Comparison of ENCODE assay signal across 13 mouse cellular contexts in the genomic region with DNA sequence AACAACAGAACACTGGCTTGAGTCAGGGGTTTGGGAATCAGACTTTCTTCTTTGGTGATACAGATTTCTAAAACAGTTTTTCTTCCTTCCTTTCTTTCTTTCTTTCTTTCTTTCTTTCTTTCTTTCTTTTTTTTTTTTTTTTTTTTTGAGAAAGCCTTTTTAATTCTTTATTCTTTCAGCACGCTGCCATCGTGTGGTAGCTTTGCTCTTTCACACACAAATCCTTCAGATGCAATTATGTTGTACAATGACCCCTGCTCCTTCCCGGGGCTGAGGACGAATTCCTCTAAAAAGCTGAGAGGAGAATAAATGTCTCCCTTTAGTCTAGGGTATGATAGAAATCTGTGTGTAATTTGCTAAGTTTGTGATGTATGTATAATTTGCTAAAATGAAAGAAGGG. TPM values are rescaled to one million over a fixed set of nuclear protein-coding genes. Genes with fewer than 3 reads are reported as not detected.
DNase-seq lines count a peak whose midpoint lies in the region; ATAC-seq and TF ChIP-seq lines count a peak whose summit lies in the region.
"Had no signal": no experiment of that assay in that cellular context is flagged by ENCODE, and none has a peak within 500 bp of the region (broad histone marks: within the 10 kb centered on the region; RNA-seq: fewer than 3 reads in every experiment).

No protein-coding gene starts in this region.

- DNase-seq in embryonic facial prominence, embryonic 11.5 days (ENCODE audit: low spot score) = peak; percentile 41
- no peak for DNase-seq in embryonic facial prominence, embryonic 10.5 days (ENCODE audit: low spot score)
- DNase-seq in kidney, postnatal 10 days = peak; percentile 44
- no peak for DNase-seq in kidney, adult 18-20 months
- no peak for DNase-seq in CH12.LX (ENCODE audit: extremely low read depth)
- peak; percentile 3 for DNase-seq in brain, embryonic 18.5 days (ENCODE audit: low read depth, low spot score)
- no peak for DNase-seq in adrenal gland, postnatal 36 days
- no peak for DNase-seq in limb, embryonic 10.5 days (ENCODE audit: low spot score)
- DNase-seq: lung, postnatal 36 days had no signal

- dilution Hi-C loops in CH12.LX (cut with MboI; ENCODE audit: extremely low pct_ligation_motif_present, extremely low pct_unique_long_range_greater_than_20kb, low sequenced_read_pairs) = no loop called here

- no peak for TF ChIP-seq POLR2A in CH12.LX (IDR thresholded peaks at IDR 0.05; ENCODE audit: low read depth, low read length)

- no peaks in the 10 kb centered on the region for H3K79me2 ChIP-seq in CH12.LX (replicated peaks; ENCODE audit: control insufficient read depth, extremely low read depth, insufficient read depth, poor library complexity, severe bottlenecking)

- ATAC-seq in embryonic facial prominence, embryonic 11.5 days (replicated peaks; ENCODE audit: insufficient number of reproducible peaks, low FRiP score, low TSS enrichment, low read depth) = no peak
- ATAC-seq: activated CD4-positive, CD25-positive, alpha-beta regulatory T cell, adult 4 months; intestine, embryonic 16.5 days had no signal

- no peak overlapping the region for H3K27ac ChIP-seq in embryonic facial prominence, embryonic 11.5 days (replicated peaks; ENCODE audit: low read depth, low read length)
- H3K27ac ChIP-seq in embryonic facial prominence, embryonic 10.5 days (replicated peaks) = no peak overlapping the region
- H3K27ac ChIP-seq in CH12.LX (ENCODE audit: insufficient read depth, low read depth) = no peak overlapping the region
- no peak overlapping the region for H3K27ac ChIP-seq in limb, embryonic 10.5 days
- H3K27ac ChIP-seq: embryonic facial prominence, embryonic 13.5 days had no signal

- in situ Hi-C loops in CH12.LX (cut with MboI; ENCODE audit: low pct_ligation_motif_present, low pct_unique_long_range_greater_than_20kb, low sequenced_read_pairs) = no loop called here

- no peaks in the 10 kb centered on the region for H3K9me3 ChIP-seq in embryonic facial prominence, embryonic 11.5 days (replicated peaks; ENCODE audit: control insufficient read depth, low read length)
- H3K9me3 ChIP-seq in embryonic facial prominence, embryonic 10.5 days = no peaks in the 10 kb centered on the region
- H3K9me3 ChIP-seq in CH12.LX (replicated peaks; ENCODE audit: low read length) = no peaks in the 10 kb centered on the region
- H3K9me3 ChIP-seq in limb, embryonic 10.5 days (replicated peaks) = no peaks in the 10 kb centered on the region
- H3K9me3 ChIP-seq: embryonic facial prominence, embryonic 13.5 days had no signal

- TF ChIP-seq EP300 in CH12.LX (IDR thresholded peaks at IDR 0.05; ENCODE audit: low read length) = no peak

- WGBS in embryonic facial prominence, embryonic 11.5 days = 16% methylated on average over 4 of the region's 4 CpGs
- WGBS in embryonic facial prominence, embryonic 10.5 days = 26% methylated on average over 4 of the region's 4 CpGs
- 35% methylated on average over 4 of the region's 4 CpGs for WGBS in limb, embryonic 10.5 days

- H3K4me1 ChIP-seq in embryonic facial prominence, embryonic 11.5 days (ENCODE audit: control insufficient read depth, insufficient read depth, low read length) = no peaks in the 10 kb centered on the region
- no peaks in the 10 kb centered on the region for H3K4me1 ChIP-seq in embryonic facial prominence, embryonic 10.5 days
- peaks cover 0 to 11% of the 10 kb centered on the region in 2 experiments; a peak in 2 of 4 replicates for H3K4me1 ChIP-seq in CH12.LX (ENCODE audit: control insufficient read depth in 1 of 2, insufficient read depth in 2 of 2)
- no peaks in the 10 kb centered on the region for H3K4me1 ChIP-seq in limb, embryonic 10.5 days
- H3K4me1 ChIP-seq: embryonic facial prominence, embryonic 13.5 days had no signal

- TF ChIP-seq RAD21 in CH12.LX (IDR thresholded peaks at IDR 0.05; ENCODE audit: low read depth, low read length) = peak; percentile 32

- no peaks in the 10 kb centered on the region for H3K36me3 ChIP-seq in embryonic facial prominence, embryonic 11.5 days (replicated peaks; ENCODE audit: control insufficient read depth, insufficient read depth, low read depth, low read length)
- H3K36me3 ChIP-seq in embryonic facial prominence, embryonic 10.5 days (replicated peaks) = no peaks in the 10 kb centered on the region
- H3K36me3 ChIP-seq in CH12.LX (replicated peaks in 1 of 2; ENCODE audit: control insufficient read depth in 1 of 2, insufficient read depth in 1 of 2, low read length in 1 of 2) = no peaks in the 10 kb centered on the region
- H3K36me3 ChIP-seq in limb, embryonic 10.5 days = no peaks in the 10 kb centered on the region
- H3K36me3 ChIP-seq: embryonic facial prominence, embryonic 13.5 days had no signal

- no peak overlapping the region for H3K4me2 ChIP-seq in embryonic facial prominence, embryonic 11.5 days (ENCODE audit: low read depth, low read length)
- H3K4me2 ChIP-seq in CH12.LX (ENCODE audit: insufficient read depth, low read depth, poor library complexity, severe bottlenecking) = no peak overlapping the region
- H3K4me2 ChIP-seq: embryonic facial prominence, embryonic 13.5 days; liver, embryonic 11.5 days had no signal

- no peaks in the 10 kb centered on the region for H3K27me3 ChIP-seq in embryonic facial prominence, embryonic 11.5 days (ENCODE audit: control insufficient read depth, insufficient read depth, low read length)
- H3K27me3 ChIP-seq in embryonic facial prominence, embryonic 10.5 days (replicated peaks; ENCODE audit: low read depth, poor library complexity, severe bottlenecking) = no peaks in the 10 kb centered on the region
- no peaks in the 10 kb centered on the region for H3K27me3 ChIP-seq in CH12.LX (replicated peaks)
- no peaks in the 10 kb centered on the region for H3K27me3 ChIP-seq in limb, embryonic 10.5 days (ENCODE audit: low read depth, poor library complexity, severe bottlenecking)
- H3K27me3 ChIP-seq: embryonic facial prominence, embryonic 13.5 days had no signal

- H3K4me3 ChIP-seq in embryonic facial prominence, embryonic 11.5 days (ENCODE audit: low read depth, low read length) = no peak overlapping the region
- H3K4me3 ChIP-seq in embryonic facial prominence, embryonic 10.5 days = no peak overlapping the region
- no peak overlapping the region for H3K4me3 ChIP-seq in CH12.LX (replicated peaks in 1 of 3; ENCODE audit: low read depth in 2 of 3, low read length in 2 of 3, poor library complexity in 1 of 3)
- H3K4me3 ChIP-seq in limb, embryonic 10.5 days = no peak overlapping the region
- H3K4me3 ChIP-seq: embryonic facial prominence, embryonic 13.5 days had no signal

- TF ChIP-seq CTCF in CH12.LX (conservative IDR thresholded peaks at IDR 0.05 in 1 of 2, IDR thresholded peaks at IDR 0.05 in 1 of 2; ENCODE audit: low read depth in 2 of 2, low read length in 2 of 2) = peak in 1 of 2 experiments; percentile 49; a peak in 2 of 4 replicates

- no peak overlapping the region for H3K9ac ChIP-seq in embryonic facial prominence, embryonic 11.5 days (replicated peaks; ENCODE audit: low read length)
- no peak overlapping the region for H3K9ac ChIP-seq in CH12.LX (ENCODE audit: insufficient read depth, low read depth)
- H3K9ac ChIP-seq: embryonic facial prominence, embryonic 13.5 days had no signal

TF ChIP-seq in CH12.LX, 34 proteins besides CTCF, POLR2A, EP300 and RAD21:
- TF ChIP-seq SMC3 (IDR thresholded peaks at IDR 0.05; ENCODE audit: low read depth, low read length) = peak; percentile 25
- TF ChIP-seq CHD2 (IDR thresholded peaks at IDR 0.05; ENCODE audit: low read length) = no peak
- TF ChIP-seq ETS1 (conservative IDR thresholded peaks at IDR 0.05; ENCODE audit: low read depth, low read length) = no peak
- peak; percentile 96 for TF ChIP-seq ZNF384 (IDR thresholded peaks at IDR 0.05; ENCODE audit: low read depth, low read length)
- no peak for TF ChIP-seq MAZ (IDR thresholded peaks at IDR 0.05; ENCODE audit: low read depth, low read length)
TF ChIP-seq in CH12.LX: peak in this region for 2.

RNA-seq across cellular contexts. Expression of gene H2afz, which starts 45.6 kb away (rescaled TPM):
- polyA plus RNA-seq in embryonic facial prominence, embryonic 11.5 days (2014; fragmentation: Nextera tagmentation; extraction: Ambion mirVana) = 3,351 and 3,607 TPM in 2 replicates
- polyA plus RNA-seq in embryonic facial prominence, embryonic 10.5 days (2016; fragmentation: Nextera tagmentation; extraction: Ambion mirVana) = 3,248 and 3,273 TPM in 2 replicates
- 3,347 and 4,299 TPM in 2 replicates for total RNA-seq in CH12.LX (2012; rRNA removed)
- total RNA-seq in CH12.LX (2014; rRNA removed) = 4,409 and 4,907 TPM in 2 replicates
- 3,496 and 4,006 TPM in 2 replicates for polyA plus RNA-seq in CH12.LX (2012; ENCODE audit: insufficient read length, low read depth)
- 100 to 1,000 TPM; 149 to 188 TPM for total RNA-seq in adrenal gland, postnatal 36 days (2021)
- 3,221 and 3,431 TPM in 2 replicates for polyA plus RNA-seq in limb, embryonic 10.5 days (2016; fragmentation: Nextera tagmentation; extraction: Ambion mirVana)

RNA-seq across cellular contexts. Expression of gene Dnajb14, which starts 48.8 kb away (rescaled TPM):
- polyA plus RNA-seq in embryonic facial prominence, embryonic 11.5 days (2014; fragmentation: Nextera tagmentation; extraction: Ambion mirVana) = 9.4 and 10.7 TPM in 2 replicates
- 7.5 and 7.9 TPM in 2 replicates for polyA plus RNA-seq in embryonic facial prominence, embryonic 10.5 days (2016; fragmentation: Nextera tagmentation; extraction: Ambion mirVana)
- total RNA-seq in CH12.LX (2012; rRNA removed) = 6.0 and 7.0 TPM in 2 replicates
- total RNA-seq in CH12.LX (2014; rRNA removed) = 2.8 and 2.9 TPM in 2 replicates
- polyA plus RNA-seq in CH12.LX (2012; ENCODE audit: insufficient read length, low read depth) = 4.4 and 6.4 TPM in 2 replicates
- 10 to 100 TPM; 20.6 to 21.1 TPM for total RNA-seq in adrenal gland, postnatal 36 days (2021)
- polyA plus RNA-seq in limb, embryonic 10.5 days (2016; fragmentation: Nextera tagmentation; extraction: Ambion mirVana) = 6.8 TPM in 2 replicates

Comparison
In these comparisons a context has a peak if more than half of its experiments do, and no peak if none do; other contexts are left out.
1. DNase-seq: peak in embryonic facial prominence, embryonic 11.5 days (single experiment), kidney, postnatal 10 days (single experiment) and brain, embryonic 18.5 days (single experiment); none in embryonic facial prominence, embryonic 10.5 days (single experiment), kidney, adult 18-20 months (single experiment), CH12.LX (single experiment), adrenal gland, postnatal 36 days (0 of 2) and limb, embryonic 10.5 days (single experiment).